ENCODE assay signal across 13 mouse cellular contexts in the genomic region with DNA sequence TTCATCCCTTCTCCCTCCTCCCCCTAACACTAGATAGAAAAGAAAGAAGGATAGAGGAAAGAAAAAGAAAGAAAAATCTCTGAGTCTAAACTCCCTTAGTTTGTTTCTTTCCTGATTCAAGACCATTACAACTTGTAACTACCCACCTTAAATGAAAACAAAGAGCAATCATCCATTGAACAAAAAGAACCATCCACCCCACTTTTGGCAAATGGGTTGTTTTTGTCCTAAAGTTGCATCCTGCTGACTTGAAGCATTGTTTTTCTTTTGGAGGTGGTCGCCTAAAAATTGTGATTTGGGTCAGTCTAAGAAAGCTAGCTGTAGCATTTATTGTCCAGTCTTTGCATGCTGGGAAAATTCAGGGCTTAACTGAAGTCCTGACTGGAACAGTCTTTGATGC.
"Had no signal": no experiment of that assay in that cellular context is flagged by ENCODE, and none has a peak within 500 bp of the region (broad histone marks: within the 10 kb centered on the region; RNA-seq: fewer than 3 reads in every experiment).

No protein-coding gene starts in this region.

- DNase-seq: gastrocnemius, adult 2 months; gastrocnemius, postnatal 10 days; gastrocnemius, postnatal 25 days; heart, adult 2 months; heart, postnatal 14 days; heart, postnatal 36 days; kidney, adult 11 months; kidney, adult 2 months; kidney, adult 9 months; kidney, postnatal 14 days; kidney, postnatal 4 days; liver; liver, embryonic 13.5 days had no signal
